Mouse (Mus musculus) ovary, adult 18-20 months (tissue): ENCODE results near the gene Tmem45a2.
A peak's percentile ranks its signal among the peaks of the same experiment; 100 is the strongest.
"Not testable (repeated sequence)": the region's sequence is repeated elsewhere in the genome, so short reads cannot be mapped to it uniquely, and the experiment has no call there.

Experiments
- DNase-seq: peaks from one replicate; pipeline ENCODE4 v3.0.0; 2022; ENCODE audit warnings: low spot score, mixed read lengths

Gene Tmem45a2

GRCm38 (mm10) chr16:57071132-57071639 is at the start of gene Tmem45a2:
Gene Tmem45a2 (minus strand): TSS chr16:57071372.
- no peak for DNase-seq

- DNase-seq: no peak
Measured at GRCm38 (mm10) chr16:57117562-57117961, 46.4 kb upstream of the Tmem45a2 start.

DNA sequence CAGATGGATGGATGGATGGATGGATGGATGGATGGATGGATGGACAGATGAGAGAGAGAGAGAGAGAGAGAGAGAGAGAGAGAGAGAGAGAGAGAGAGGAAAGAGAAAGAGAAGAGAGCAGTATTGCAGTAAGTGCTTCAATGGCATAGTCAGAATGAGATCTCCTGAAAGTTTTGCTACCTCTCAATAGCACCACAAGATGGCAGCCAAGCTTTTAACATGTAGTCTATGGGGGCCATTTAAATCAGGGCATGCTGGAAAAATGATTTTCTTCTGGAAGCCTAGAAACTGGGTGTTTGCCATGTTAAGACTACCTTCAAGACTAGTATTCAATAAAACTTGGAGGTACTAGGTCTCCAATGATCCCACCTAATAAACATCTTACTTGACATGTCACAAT is 44.9 kb upstream of the Tmem45a2 start:
- no peak for DNase-seq

DNA sequence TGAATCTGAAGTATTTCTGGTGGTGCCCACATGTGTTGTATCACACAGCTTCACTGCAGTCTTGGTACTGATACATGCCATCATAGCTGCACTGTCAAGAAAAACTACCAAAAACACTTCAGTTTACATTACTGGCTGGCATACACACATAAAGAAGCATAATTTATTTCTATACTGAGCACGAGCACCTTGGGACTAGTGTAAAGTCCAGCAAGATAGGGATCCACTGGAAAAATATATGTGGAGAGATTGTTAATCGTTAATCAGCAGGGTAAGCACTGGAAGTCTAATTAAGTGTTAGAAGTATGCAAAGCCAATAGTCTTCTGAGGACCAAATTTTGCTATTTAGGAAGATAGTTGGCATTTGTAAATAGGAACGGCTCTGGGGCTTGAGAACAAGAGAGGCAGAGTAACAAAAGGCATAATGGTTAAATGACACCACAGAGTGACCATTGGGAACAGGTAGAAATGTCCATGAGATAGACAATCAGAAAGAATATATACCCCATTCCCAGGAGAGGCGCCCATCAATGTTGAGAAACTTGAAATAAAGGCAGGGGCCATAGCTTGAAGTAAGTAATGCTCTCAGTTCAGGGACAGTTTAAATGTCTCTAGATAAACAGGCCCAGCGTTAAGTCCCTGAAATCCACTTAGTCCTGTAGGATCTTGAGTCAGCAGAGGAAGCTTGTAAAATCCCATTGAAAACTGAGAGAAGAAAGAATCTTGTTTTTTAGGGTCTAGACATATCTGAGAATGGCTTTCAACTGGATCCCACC is 35.2 kb upstream of the Tmem45a2 start:
- no peak for DNase-seq

DNA sequence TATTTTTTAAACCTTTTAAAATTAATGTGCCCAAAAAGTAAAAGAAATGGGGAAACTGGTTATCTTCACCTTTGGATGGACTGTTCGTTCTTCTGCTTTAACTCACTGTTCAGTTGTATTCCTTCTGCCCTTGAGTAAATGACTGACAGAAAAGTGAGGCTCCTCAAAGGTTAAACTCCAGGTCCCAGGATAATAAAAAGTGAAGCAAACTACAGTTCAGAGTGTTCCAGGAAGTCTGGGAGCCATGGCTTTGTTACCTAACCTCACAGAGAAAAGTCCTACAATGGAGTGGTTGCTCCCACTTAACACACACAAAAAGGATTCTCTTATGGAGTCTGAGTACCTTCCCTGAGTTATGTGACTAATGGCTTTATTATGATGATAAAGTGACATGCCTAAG is 30.0 kb upstream of the Tmem45a2 start:
- DNase-seq: no peak

- no peak for DNase-seq
Measured at GRCm38 (mm10) chr16:57099572-57100237, 28.5 kb upstream of the Tmem45a2 start.

DNA sequence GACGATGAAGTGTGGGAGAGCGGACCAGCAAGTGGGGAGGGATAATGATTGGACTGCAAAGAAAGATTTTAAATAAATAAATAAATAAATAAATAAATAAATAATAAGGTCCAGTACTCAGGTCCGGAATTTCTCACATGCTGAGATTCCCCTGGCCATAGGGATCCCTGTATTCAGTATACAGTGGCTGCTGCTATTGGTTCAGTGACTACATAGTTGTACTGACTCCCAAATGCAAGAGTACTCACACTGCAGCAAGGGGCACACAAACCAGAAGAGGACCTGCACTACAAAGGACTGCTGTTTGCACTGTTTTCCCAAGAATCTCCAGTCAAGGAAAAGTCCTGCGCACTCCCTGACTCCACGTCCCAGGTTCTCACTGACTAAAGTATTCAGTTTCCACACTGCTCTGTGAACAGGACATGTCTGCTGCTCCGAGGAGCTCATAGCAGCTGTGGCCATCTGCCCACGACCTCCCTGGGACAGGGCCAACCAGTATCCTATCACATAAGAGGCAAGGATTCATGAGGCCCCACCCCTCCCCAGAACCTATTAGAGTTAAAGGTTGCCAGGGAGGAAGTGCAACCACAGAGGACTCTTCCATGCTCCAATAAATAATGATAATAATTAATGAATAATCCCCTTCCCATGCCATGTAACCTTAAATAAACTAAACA is 27.4 kb upstream of the Tmem45a2 start:
- DNase-seq: no peak

DNA sequence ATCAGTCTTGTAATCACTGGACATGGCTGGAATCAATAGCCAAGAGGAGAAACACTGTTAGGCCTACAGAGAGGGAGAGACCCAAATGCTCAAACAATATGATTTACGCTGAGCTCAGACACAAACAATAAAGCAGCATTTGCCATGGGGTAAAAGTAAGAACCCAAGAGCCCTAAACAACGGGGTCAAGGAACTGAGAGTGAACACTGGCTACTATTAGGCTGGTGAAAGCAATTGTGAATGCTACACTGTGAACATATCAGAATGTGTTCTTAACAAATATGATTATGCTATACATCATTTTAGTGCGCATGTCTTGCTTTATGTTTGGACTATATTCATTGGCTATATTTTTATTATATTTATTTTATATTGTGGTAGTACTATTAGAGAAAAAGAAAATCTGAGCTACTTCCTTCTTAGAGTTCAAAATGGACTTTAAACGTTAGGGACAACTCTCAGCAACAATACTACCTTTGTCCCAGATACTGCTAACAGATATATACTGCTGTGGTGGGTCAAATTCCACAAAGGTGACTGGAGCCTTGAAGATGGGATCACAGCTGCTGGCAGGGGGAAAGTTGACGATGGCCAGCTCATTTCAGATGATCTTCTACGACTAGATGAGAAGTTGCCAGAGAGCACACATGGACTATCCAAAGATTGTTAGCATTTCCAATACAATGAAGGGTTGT is 21.9 kb upstream of the Tmem45a2 start:
- no peak for DNase-seq

GRCm38 (mm10) chr16:57092460-57092859 is 21.3 kb upstream of the Tmem45a2 start:
- no peak for DNase-seq

GRCm38 (mm10) chr16:57079577-57079976 is 8.4 kb upstream of the Tmem45a2 start:
- no peak for DNase-seq

GRCm38 (mm10) chr16:57075986-57076385 is 4.8 kb upstream of the Tmem45a2 start:
- peak; percentile 63 for DNase-seq

DNA sequence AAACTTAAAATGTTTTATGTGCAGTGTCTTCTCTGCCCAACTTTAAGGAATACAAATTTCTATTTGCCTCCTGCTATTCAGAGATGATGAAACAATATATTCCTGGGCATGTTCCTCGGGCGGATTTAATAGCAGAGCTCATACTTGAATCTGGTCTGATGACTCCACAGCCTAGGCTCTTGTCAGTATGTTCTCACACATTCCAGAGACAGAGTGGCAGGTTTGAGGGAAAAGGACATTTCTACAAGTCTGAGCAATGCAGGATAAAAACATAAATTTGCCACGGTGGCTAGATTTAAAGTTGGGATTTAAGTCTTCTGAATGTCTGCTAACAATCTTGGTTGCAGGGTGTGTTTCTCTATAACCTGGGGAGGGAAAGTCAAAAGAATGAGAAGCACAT is 9.1 kb downstream of the Tmem45a2 start:
- no peak for DNase-seq

DNA sequence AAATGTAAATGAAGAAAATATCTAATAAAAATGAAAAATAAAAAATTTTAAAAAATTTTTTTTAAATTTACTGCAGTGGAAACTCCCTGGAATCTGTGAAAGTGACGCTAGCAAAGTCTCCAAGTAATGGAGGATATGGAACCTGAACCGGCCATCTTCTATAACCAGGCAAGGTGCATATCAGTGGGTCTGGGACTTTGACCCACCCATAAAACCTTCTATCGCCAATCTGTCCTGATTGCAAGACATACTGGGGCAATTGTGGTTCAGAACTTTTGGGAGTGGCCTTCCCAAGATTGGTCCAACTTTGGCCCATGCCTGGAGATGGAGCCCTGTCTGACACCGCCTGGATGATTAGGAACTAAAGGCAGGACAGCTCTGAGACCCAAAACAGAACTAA is 14.2 kb downstream of the Tmem45a2 start:
- no peak for DNase-seq

DNA sequence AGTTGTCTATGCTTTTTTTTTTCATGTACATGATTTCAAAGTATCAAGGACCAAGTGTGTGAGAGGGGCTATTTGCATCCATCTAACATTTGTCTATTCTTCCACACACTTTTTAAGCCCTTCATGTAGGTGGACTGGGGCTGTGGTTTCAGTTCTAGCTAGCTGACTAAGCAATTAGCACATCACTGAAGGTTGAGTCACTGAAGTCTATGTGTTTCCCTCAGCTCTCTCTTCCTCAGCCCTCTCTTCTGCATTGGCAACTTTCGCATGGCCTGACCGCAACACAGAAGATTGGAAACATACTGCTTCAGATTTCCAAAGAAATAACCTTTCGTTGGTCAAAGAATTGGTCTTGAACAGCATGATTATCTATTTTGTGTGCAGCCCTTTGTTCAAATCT is 21.2 kb downstream of the Tmem45a2 start:
- DNase-seq: no peak

DNA sequence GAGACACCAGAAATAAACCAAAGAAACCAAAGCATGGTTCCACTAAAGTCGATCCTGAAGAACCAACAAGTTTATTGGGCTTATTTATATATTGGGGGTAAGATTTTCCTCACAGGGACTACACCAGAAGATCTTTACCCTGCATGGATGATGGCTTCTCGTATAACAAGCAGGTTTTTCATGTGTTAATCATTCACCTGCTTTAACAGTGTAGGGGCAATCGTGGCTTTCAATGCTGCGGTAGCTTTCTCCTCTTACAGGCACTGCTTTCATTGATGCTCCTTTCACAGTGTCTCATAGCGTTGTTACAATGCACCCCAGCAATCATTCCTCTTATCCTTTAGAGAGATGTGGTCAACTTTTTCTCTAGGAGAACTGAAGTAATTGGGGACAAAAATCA is 32.6 kb downstream of the Tmem45a2 start:
- DNase-seq: no peak

DNA sequence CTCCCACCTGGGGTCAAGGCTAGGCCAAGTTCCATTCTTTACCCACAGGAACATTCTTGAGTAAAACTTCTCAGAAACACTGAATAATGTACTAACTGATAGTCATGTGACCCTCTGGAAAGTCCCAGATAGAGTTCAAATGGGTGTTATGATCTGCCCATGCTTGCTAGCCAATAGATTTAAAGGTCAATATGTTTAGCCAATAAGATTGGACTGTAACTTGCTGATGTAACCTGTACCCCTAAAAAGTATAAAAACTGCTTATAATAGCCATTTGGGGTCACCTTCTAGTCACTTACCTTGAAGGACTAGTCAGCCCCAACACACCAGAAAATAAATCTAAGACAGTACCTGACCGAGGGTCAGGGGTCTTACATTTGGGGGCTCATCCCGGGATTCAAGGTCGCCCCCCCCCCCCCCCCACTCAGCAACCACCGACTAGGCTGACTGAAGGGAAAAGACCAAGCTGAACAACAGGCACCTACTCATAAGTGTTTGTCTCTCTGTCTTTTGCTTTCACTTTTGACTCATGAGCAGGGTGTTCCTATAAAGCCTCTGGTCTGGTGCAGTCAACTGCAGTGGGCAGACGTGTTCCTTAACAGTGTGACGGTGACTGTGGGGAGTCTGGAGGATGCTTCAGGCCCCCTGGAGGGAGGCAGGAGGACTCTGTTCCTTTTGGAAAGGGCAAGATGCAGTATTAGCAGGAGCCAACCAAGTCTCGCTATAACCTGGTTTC is 40.9 kb downstream of the Tmem45a2 start:
- DNase-seq: no peak

DNA sequence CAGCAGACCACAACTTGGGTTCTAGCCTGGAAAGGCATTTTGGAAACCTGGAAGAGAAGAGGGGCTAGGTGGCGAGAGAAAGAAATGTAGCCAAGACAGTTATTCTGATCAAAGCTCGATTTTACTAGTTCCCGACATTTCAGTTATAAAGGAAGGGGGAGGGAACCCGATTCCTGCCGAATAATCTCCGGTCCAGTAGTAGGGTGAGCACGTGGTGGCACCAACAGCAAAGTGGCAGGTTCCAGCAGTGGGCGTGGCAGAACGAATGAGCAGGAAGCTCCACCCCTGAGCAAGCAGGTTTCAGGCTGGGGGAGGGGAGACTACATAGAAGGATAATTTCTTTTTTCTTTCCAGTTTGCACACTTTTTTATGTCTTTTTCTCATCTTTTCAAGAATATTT is 72.9 kb downstream of the Tmem45a2 start:
- not testable (repeated sequence) for DNase-seq
